Mouse (Mus musculus): ENCODE data around the gene Hspa1b.
"Not testable (repeated sequence)": the region's sequence is repeated elsewhere in the genome, so short reads cannot be mapped to it uniquely, and the experiment has no call there.

Hspa1b gene

DNA sequence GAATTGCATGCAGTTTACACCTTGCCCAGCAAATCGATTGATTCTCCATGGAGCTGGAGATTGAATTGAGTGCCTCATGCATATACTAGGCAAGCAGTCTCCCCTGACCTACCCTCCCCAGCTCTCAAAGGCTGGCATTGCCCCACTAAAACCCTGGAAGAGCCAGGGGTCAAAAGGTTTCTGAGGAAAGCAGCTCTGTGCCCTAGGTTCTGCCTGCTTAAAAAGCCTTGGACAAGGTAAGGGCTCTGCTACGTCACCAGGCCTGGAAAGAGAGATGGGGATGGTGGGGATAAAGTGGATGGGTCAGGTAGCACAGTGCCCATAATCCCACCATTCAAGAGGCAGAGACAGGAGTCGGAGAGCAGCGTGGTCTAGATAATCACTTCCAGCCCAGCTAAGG is 4.2 kb downstream of the Hspa1b start:
- DNase-seq (ENCODE audit: low spot score in 2 of 2): no peak

DNA sequence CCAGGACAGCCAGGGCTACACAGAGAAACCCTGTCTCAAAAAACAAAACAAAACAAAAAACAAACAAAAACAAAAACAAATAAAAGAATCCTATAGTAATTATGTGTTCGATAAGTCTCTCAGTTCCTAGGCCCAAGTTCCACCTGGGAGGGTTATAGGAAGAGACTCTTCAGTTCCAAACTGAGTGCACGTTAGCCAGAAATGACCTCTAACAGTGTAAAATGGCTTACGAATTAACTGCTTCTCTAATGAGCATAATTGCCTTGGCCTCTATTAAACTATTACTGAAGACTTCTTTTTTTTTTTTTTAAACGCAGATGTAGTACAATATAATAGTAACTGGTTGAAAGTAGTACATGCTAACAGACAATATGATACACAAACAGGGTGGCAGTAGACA is 5.1 kb downstream of the Hspa1b start:
- no peak for DNase-seq (ENCODE audit: low spot score in 2 of 2)

DNA sequence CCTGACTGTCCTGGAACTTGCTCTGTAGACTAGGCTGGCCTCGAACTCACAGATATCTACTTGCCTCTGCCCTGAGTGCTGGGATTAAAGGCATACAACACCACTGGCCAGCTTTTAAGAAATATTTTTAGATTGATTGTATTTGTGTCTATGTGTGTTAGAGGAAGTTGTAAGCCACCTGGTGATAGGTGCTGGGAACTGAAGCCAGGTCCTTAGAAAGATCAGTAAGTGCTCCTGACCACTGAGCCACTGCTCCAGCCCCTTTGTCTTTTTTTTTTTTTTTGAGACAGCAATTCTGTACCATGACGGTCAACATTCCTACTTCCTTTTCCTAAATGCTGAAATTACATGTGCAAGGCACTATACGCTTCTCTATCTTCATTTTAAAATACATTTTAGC is 5.8 kb downstream of the Hspa1b start:
- no peak for DNase-seq (ENCODE audit: low spot score in 2 of 2)

DNA sequence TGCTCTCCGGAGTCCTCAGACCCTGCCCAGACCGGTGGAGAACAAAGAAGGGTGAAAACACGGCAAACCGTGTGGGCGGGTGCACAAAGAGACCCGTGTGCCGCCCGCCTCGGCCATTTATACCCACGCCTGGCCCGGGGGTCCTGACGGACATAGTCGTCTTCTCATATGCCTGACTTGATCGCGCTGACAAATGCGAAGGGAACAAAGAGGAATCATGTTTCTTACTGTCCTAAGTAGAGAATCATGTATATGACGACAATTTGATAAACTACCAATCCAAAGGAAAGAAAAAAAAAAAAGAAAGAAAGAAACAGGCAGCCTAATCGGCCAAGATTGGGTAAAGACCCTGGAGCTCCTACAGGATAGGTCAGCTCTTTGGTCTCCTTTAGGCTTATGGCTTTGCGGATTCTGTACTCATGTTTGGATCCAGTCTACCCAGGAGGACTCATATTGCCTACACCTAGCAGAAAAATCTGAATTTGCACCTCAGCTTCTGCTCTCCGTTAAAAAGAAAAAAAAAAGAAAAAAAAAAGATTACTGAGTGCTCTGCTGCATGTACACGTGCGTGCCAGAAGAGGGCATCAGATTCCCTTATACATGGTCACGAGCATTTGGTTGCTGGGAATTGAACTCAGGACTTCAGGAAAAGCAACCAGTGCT is 6.5 kb downstream of the Hspa1b start:
- peak; percentile 84 to 94 for DNase-seq (ENCODE audit: low spot score in 2 of 2)

DNA sequence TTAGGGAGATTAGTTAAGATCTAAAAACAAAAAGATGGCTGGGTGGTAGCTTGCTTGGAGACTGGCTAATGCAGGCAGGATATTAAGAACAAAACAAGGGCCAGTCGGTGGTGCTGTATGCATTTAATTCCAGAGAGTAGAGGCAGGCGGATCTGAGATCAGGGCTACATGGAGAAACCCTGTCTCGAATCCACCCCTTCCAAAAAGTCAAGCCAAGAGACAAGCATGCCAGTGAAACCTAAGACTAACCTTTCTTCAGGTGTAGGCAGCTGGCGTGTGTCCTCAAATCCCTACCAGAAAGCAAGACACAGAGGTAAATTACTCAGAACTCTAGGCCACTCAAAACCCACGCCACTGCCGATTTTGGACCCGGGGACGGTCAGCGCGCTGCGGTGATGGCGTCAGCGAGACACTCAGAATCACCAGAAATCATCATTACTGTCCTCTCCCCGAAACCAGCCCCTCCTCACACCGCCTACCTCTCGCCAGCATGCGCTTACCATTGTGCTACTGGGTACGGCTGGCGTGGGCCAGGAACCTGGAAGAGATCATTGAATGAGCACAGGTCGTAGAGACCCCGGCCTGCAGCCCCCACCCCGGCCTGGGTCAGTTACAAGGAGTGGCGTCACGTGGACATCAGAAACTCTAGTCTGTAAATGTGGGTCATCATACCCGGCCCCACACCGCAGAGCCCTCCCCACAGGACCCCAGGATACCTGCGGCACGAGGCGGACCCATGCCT is 7.2 kb downstream of the Hspa1b start:
- DNase-seq (ENCODE audit: low spot score in 2 of 2): peak in 1 of 2 experiments; percentile 76

DNA sequence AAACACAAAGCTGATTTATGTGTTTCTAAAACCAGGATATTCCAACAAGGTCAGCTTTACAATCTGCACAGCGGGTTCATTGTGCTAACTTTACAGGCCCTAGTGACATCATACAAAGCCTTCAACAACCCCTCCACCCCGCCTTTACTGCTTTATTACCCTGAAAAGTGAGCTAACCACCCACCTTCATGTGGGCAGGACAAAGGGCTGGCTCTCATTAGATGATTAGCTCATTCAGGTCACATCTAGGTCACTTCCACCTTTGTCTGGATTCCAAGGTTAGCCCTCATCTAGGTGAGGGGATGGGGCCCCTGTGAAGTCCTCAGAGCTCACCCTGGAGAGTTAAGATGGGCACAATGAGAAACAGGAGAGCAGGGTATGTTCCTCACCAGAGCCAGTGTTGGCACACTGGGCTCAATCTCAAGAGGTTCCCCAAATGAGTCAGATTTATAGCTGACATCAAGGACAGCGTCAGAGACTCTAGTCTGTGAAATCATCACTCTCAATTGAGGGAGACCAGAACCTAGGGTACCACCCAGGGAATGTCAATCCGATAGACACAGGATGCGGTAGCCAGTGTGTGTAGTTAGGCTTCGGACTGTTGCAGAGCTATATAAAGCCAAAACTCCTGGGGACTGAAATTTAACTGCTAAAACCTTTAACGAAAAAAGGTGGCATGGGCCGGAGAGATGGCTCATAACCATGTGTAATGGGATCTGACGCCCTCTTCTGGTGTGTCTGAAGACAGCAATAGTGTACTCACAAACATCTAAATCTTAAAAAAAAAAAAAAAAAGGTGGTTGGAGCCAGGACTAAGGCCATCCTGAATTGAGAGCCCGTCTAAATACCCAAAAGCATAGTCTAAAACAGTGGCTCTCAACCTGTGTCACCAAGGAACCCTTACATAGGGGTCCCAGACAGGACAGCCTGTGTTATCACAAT is 8.3 kb downstream of the Hspa1b start:
- no peak for DNase-seq (ENCODE audit: low spot score in 2 of 2)

DNA sequence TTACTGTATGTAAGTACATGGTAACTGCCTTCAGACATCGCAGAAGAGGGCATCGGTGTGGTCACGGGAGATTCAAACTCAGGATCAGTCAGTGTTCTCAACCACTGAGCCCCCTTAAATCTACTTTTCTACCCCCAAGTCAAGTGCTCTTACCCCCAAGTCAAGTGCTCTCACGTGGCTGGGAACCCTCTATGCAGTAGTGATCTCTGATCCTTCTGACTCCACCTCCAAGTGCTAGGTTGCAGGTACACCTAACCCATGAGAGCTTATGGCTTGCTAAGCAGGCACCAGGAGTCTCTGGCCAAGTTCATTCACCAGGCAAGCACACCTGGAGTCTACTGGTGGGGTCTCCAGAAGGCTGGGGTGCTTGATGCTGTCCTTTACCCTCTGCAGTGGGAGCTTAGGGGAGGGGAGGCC is 9.5 kb downstream of the Hspa1b start:
- no peak for DNase-seq (ENCODE audit: low spot score in 2 of 2)

DNA sequence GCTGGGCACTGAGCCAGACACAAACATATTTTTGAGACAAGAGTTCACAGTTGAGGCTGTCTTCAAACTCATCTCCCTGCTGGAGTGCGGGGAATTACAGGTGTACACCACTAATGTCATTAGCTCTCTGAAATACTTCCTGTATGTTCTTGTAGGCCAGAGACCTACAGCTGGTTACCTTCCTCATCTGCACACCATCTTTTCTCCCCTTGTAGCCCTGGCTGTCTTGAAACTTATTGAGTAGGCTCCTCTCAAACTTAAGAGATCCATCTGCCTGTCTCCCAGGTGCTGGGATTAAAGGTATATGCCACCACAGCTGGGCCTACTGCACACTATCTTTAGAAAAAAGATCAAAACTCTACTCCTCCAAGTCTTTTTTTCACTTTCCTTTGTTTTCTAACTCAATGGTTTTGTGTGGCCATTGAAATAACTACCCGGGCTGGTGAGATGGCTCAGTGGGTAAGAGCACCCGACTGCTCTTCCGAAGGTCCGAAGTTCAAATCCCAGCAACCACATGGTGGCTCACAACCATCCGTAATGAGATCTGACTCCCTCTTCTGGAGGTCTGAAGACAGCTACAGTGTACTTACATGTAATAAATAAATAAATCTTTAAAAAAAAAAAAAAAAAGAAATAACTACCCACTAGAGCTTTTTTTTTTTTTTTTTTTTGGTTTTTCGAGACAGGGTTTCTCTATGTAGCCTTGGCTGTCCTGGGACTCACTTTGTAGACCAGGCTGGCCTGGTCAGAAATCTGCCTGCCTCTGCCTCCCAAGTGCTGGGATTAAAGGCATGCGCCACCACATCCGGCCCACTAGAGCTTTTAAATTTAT is 10.1 kb downstream of the Hspa1b start:
- DNase-seq (ENCODE audit: low spot score in 2 of 2): not testable (repeated sequence)

DNA sequence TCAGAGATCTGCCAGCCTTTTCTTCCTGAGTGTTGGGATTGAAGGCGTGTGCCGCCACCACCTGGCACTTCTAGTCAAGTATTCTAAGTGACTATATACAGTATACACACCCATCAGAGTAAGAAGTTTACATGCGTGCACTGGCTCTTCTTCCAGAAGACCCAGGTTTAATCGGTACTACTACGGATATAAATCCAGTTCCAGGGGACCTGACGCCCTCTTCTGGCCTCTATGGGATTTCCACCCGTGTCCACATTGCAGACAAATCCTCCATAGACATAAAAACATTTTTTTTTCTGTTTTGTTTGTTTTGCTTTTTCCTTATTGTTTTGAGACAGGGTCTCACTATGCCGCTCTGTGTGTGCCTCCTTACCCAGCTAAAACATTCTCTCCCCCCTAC is 11.4 kb downstream of the Hspa1b start:
- DNase-seq (ENCODE audit: low spot score in 2 of 2): peak in 1 of 2 experiments; percentile 25

DNA sequence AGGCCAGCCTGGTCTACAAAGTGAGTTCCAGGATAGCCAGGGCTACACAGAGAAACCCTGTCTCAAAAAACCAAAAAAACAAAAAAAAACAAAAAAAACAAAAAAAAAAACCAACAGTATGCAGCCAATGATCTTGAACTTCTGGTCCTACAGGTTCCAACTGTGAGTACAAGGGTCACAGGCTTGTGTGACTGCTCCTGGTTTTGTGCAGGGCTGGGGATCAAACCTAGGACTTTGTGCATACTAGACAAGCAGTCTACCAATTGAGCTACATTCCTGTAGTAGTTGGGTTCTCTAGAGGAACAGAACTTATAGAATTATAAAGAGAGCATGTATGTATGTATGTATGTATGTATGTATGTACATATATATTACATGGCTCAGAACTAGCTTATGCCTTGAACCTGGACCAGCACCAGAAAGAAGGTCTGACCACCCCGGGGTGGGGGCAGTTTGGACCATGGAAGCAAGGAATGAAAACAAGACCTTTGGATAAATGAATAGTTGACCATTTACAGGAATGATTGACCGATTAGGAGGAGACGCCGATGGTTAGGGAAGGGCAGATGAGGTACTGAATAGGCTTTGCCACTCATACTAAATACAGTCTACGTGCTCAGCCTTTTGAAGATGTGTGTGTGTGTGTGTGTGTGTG is 12.4 kb downstream of the Hspa1b start:
- DNase-seq (ENCODE audit: low spot score in 2 of 2): no peak

DNA sequence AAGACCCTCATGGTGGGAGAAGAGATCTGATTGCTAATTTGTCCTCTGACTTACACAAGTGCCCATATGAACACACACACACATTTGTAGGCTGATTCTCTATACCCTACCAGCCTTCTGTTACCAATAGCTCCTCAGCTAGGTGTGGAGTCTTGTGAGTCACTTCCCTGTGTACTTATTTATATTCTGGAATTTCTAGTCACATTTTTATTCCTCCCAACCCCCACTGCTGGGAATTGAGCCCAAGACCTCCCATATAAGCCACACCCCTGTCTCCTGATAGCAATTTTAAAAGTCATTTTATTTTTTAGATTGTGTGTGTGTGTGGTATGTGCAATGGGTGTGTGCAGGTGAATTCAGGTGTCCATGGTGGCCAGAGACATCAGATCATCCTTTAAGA is 14.7 kb downstream of the Hspa1b start:
- DNase-seq (ENCODE audit: low spot score in 2 of 2): no peak

DNA sequence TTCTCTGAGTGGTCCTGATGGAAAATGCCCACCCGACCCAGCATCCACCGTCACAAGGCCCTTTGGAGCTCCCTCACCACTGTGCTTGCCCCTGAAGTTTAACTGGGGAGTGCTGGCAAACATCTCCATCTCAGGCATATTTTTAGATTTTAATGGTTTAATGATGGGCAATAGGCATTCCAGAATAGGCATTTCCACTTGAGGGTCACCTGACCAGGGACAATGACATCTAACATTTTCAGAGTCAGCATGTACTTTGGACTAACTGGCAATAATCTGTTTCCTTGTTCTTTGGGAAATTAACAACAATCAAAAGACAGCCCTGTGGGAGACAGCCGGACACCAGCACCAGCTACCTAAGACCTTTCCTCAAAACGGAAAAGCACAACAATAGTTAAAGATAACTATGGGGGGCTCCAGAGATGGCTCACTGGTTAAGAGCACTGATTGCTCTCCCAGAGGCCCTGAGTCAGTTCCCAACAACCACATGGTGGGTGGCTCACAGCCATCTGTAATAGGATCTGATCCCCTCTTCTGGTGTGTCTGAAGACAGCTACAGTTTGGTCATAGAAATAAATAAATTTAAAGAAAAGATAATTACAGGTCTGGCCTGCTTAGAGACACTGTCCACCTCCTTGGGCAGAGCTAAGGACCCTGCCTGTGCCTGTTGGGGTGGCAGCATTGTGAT is 15.8 kb downstream of the Hspa1b start:
- no peak for DNase-seq (ENCODE audit: low spot score in 2 of 2)

DNA sequence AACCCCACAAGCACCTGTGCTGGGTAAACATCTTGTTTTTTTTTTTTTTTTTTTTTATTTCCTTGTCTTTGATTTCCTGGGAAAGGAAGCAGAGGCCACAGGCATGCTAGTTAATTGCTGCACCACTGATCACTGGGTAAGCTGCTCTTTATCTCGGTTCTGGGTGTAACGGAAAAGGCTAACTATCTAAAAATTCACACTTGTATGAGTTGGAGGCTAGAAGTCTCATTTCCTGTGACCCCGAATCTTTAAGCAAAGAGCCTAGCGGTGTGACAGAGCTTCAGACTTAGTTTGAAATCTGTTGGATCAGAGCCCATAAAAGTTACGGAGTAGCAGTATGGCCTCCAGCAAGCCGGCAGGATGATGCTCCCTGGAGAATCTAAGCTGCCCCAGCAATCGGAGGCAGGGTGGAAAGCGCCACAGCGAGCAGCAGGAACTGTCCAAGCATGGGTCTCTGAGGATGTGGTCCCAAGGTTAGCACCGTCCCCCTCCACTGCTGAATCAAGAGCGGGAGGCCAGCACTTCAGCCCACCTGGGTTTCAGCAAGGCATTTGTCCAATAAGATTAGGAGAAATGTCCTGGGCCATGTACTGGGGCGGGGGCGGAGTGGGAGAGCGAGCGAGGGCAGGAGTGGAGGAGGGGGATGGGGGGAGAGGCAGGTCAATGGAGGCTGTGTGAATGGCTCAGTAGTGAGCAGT is 17.5 kb downstream of the Hspa1b start:
- no peak for DNase-seq (ENCODE audit: low spot score in 2 of 2)

DNA sequence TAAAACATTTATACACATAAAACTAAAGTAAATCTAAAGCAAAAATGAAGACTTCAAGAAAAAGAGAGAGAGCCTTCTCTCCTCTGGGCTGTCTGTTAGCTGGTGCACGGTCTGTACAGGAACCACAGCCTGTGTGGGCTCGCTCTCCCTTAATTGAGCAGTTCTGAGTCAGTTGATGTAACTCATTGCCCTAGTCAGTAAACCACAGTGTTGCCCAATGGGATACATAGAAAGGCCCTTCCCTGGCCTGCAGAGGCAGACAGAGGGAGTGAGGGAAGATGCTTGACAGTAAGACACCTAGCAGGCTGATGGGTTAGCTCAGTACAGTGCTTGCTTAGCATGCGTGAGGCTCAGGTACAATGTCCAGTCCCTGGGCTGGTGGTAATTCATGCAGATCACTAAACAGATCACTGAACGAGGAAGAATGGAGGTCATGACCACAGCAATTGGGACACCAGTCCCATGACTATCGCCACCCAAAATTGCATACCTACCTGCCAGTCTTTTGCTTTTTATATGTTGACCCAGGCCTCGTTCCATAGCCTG is 21.0 kb downstream of the Hspa1b start:
- no peak for DNase-seq (ENCODE audit: low spot score in 2 of 2)

DNA sequence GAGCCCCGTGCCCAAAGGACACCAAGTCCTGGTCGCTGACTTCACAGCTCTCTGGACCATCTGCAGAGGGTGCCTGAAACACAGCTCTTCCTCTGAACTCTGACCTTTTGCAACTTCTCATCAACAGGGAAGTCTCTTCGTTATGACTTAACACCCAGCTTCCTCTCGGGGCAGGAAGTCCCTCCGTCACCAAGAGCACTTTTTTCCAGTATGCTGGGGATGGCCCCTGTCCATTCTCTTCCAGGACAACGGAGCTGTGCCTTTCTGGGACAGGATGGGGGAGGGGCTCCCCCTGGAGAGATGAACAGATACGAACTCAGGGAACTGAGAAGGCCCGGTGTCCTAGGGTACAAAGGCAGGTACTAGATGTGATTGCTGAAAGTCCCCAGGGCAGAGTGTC is 24.2 kb downstream of the Hspa1b start:
- no peak for DNase-seq (ENCODE audit: low spot score in 2 of 2)

DNA sequence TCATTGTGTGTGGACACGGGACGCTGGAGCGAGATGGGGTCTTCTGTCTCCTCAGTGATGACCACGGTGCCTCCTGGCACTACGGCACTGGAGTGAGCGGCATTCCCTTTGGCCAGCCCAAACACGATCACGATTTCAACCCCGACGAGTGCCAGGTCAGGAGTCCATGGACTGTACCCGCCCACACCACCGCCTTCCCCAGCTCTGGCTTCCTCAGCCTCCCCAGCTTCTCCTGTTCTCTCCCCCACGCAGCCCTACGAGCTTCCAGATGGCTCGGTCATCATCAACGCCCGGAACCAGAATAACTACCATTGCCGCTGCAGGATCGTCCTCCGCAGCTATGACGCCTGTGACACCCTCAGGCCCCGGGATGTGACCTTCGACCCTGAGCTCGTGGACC is 25.0 kb downstream of the Hspa1b start:
- no peak for DNase-seq (ENCODE audit: low spot score in 2 of 2)

DNA sequence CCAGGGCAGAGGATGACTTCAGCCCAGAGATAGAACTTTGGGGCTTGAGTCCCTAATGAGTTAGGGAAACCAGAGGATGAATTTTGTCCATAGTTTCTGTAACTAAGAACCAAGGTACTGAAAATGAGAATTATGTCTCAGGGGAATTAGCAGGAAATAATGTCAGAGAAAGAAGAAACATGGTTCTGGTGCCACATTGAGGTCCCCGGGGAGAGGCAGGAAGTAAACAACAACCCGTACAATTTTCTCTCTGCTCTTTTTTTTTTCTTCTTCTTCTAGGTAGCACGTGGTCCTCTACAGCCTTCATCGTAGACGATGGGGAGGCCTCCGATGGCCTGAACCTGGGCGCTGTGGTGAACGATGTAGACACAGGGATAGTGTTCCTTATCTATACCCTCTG is 26.8 kb downstream of the Hspa1b start:
- DNase-seq (ENCODE audit: low spot score in 2 of 2): no peak

DNA sequence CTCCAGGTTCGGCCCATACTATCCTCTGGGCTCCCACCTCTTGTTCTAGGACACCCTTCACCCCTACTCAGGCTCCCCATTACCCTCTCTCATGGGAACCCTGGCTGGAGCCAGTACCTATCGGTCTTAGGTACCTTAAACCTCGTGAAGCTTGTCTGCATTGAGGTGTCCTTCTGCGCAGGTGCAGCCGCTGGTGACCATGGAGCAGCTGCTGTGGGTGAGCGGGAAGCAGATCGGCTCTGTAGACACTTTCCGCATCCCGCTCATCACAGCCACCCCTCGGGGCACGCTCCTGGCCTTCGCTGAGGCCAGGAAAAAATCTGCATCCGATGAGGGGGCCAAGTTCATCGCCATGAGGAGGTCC is 27.3 kb downstream of the Hspa1b start:
- DNase-seq (ENCODE audit: low spot score in 2 of 2): no peak

DNA sequence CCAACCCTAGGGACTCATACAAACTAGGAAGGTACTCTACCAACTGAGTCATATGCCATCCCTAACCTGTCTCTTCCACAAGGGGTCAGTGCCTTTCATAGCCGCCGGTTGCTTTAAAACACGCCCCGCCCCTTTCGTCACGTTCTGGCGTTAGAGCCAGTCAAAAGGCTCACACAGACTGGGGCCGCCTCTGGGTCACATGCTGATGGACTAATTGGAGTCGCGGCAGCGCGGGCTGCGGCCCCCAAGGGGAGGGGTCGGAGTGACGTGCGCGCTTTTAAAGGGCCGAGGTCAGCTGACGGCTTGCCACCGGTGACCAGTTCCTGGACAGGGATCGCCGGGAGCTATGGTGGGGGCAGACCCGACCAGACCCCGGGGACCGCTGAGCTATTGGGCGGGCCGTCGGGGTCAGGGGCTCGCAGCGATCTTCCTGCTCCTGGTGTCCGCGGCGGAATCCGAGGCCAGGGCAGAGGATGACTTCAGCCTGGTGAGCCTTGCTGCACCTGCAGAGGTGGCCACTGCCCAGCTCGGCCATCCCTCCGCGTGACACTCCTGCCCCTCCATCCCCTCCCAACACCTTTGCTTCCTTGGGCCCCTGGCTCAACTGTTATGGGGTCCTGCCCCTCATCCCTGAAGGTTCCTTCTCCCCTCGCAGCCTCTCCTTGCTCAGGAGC is 27.8 kb downstream of the Hspa1b start, which contains the start of gene Neu1:
Neu1 (plus strand) TSS at position 193 of the 674 bp plus-strand sequence.
- DNase-seq (ENCODE audit: low spot score in 2 of 2): peak; percentile 95 to 97

All from spleen, postnatal 4 days (tissue).